Mouse (Mus musculus): ENCODE measurements at regions not wholly inside any gene's neighbourhood (a gene's known extent, or its start where the extent isn't known, plus 50 kb on each side); places are given as distances from the start of the nearest gene placed in this dataset.

GRCm38 (mm10) chrX:47229506-47229905, 663.3 kb downstream of the Smarca1 start:
- no peak for DNase-seq

GRCm38 (mm10) chrX:47182902-47183301, 709.9 kb downstream of the Smarca1 start:
- DNase-seq = no peak

- no peak for DNase-seq
Observed at GRCm38 (mm10) chrX:47157742-47158141, 735.0 kb downstream of the Smarca1 start.

GRCm38 (mm10) chrX:47124140-47124928, 768.4 kb downstream of the Smarca1 start:
- peak; percentile 55 for DNase-seq
